Mouse (Mus musculus): ENCODE data around the gene Nxpe3. TPM values are rescaled to one million over a fixed set of nuclear protein-coding genes. Genes with fewer than 3 reads are reported as not detected.

Nxpe3 gene
- total and polyA plus RNA-seq, 2 experiments from 2014 or later, result 1.2 to 1.8 TPM

DNA sequence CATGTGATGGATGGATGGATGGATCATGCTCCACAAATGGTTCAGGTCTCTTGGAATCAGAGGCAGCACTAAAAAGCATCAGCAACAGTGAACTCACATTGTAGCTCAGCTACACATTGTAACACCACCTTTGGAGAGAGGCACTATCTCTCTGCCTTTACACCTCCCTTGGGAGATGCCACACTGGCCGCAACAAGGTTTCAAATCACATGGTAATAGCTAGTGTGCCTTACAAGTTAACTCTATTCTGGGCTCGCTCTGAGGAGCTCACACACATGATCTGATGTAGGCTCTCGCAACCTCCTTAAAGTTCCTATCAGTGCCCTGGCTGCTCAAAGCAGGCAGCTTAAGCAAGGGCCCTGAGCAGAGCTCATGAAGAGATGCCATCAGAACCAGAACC, 44.6 kb downstream of the Nxpe3 start:
- Histone ChIP-seq H3K4me2 (ENCODE audit: low read depth) (no peak overlapping the region), H3K4me1 (ENCODE audit: insufficient read depth) (no peaks in the 10 kb centered on the region), H3K9ac (no peak overlapping the region), H3K36me3 (ENCODE audit: insufficient read depth) (no peaks in the 10 kb centered on the region; the same call in 1 of the 2 replicates), H3K4me3 (ENCODE audit: low read depth, low read length) (no peak overlapping the region), H3K27ac (ENCODE audit: low read depth, low read length) (no peak overlapping the region), H3K9me3 (ENCODE audit: low read length) (no peaks in the 10 kb centered on the region), H3K27me3 (ENCODE audit: insufficient read depth, low read length) (no peaks in the 10 kb centered on the region)
- no peak for ATAC-seq
- whole genome bisulfite sequencing, result 94% methylated on average over 3 of the region's 3 CpGs
- TF ChIP-seq CTCF (IDR thresholded peaks at IDR 0.05; ENCODE audit: low read depth), result no peak
- DNase-seq, result no peak

- TF ChIP-seq CTCF (IDR thresholded peaks at IDR 0.05; ENCODE audit: low read depth), result no peak
- DNase-seq (no peak), ATAC-seq (no peak)
- Histone ChIP-seq H3K4me1 (ENCODE audit: insufficient read depth) (no peaks in the 10 kb centered on the region), H3K9me3 (ENCODE audit: low read length) (peaks cover 5% of the 10 kb centered on the region), H3K4me2 (ENCODE audit: low read depth) (no peak overlapping the region), H3K27ac (ENCODE audit: low read depth, low read length) (no peak overlapping the region), H3K4me3 (ENCODE audit: low read depth, low read length) (no peak overlapping the region), H3K36me3 (ENCODE audit: insufficient read depth) (peaks cover 8% of the 10 kb centered on the region), H3K9ac (no peak overlapping the region), H3K27me3 (ENCODE audit: insufficient read depth, low read length) (no peaks in the 10 kb centered on the region)
- WGBS, result 71% methylated on average over 8 of the region's 8 CpGs
Measured at GRCm38 (mm10) chr16:55847679-55848078, 47.4 kb downstream of the Nxpe3 start.

- Histone ChIP-seq H3K36me3 (ENCODE audit: insufficient read depth) (peaks cover 8% of the 10 kb centered on the region), H3K27ac (ENCODE audit: low read depth, low read length) (no peak overlapping the region), H3K4me2 (ENCODE audit: low read depth) (no peak overlapping the region), H3K4me1 (ENCODE audit: insufficient read depth) (no peaks in the 10 kb centered on the region), H3K9me3 (ENCODE audit: low read length) (peaks cover 5% of the 10 kb centered on the region), H3K4me3 (ENCODE audit: low read depth, low read length) (no peak overlapping the region), H3K27me3 (ENCODE audit: insufficient read depth, low read length) (no peaks in the 10 kb centered on the region), H3K9ac (no peak overlapping the region)
- TF ChIP-seq CTCF (IDR thresholded peaks at IDR 0.05; ENCODE audit: low read depth), result no peak
- no peak for ATAC-seq
- no peak for DNase-seq
- WGBS, result 86% methylated on average over 3 of the region's 3 CpGs
Measured at GRCm38 (mm10) chr16:55844847-55845246, 50.2 kb downstream of the Nxpe3 start.

GRCm38 (mm10) chr16:55843919-55844318, 51.2 kb downstream of the Nxpe3 start:
- peaks cover 5% of the 10 kb centered on the region for H3K9me3 ChIP-seq (ENCODE audit: low read length)

GRCm38 (mm10) chr16:55843134-55843533, 52.0 kb downstream of the Nxpe3 start:
- no peak overlapping the region for H3K4me3 ChIP-seq (ENCODE audit: low read depth, low read length)
- no peak overlapping the region for H3K9ac ChIP-seq
- H3K36me3 ChIP-seq (ENCODE audit: insufficient read depth), result peaks cover 8% of the 10 kb centered on the region
- no peak overlapping the region for H3K4me2 ChIP-seq (ENCODE audit: low read depth)
- H3K9me3 ChIP-seq (ENCODE audit: low read length), result peaks cover 5% of the 10 kb centered on the region
- no peak for TF ChIP-seq CTCF (IDR thresholded peaks at IDR 0.05; ENCODE audit: low read depth)
- DNase-seq (no peak), ATAC-seq (no peak)
- 0 out of 2 replicates have a peak, but pooled peaks cover 2% of the 10 kb centered on the region for H3K4me1 ChIP-seq (ENCODE audit: insufficient read depth)
- H3K27me3 ChIP-seq (ENCODE audit: insufficient read depth, low read length), result no peaks in the 10 kb centered on the region
- WGBS, result 91% methylated on average over 5 of the region's 5 CpGs
- no peak overlapping the region for H3K27ac ChIP-seq (ENCODE audit: low read depth, low read length)

More at GRCm38 (mm10) chr16:55843919-55844318, 51.2 kb downstream of the Nxpe3 start:
- no peak for ATAC-seq
- DNase-seq, result no peak
- no peak overlapping the region for H3K4me3 ChIP-seq (ENCODE audit: low read depth, low read length)
- no peak overlapping the region for H3K9ac ChIP-seq
- TF ChIP-seq CTCF (IDR thresholded peaks at IDR 0.05; ENCODE audit: low read depth), result no peak
- 95% methylated on average over 12 of the region's 12 CpGs for WGBS
- no peaks in the 10 kb centered on the region for H3K27me3 ChIP-seq (ENCODE audit: insufficient read depth, low read length)
- peaks cover 8% of the 10 kb centered on the region for H3K36me3 ChIP-seq (ENCODE audit: insufficient read depth)
- no peaks in the 10 kb centered on the region for H3K4me1 ChIP-seq (ENCODE audit: insufficient read depth)
- H3K4me2 ChIP-seq (ENCODE audit: low read depth), result no peak overlapping the region
- no peak overlapping the region for H3K27ac ChIP-seq (ENCODE audit: low read depth, low read length)

DNA sequence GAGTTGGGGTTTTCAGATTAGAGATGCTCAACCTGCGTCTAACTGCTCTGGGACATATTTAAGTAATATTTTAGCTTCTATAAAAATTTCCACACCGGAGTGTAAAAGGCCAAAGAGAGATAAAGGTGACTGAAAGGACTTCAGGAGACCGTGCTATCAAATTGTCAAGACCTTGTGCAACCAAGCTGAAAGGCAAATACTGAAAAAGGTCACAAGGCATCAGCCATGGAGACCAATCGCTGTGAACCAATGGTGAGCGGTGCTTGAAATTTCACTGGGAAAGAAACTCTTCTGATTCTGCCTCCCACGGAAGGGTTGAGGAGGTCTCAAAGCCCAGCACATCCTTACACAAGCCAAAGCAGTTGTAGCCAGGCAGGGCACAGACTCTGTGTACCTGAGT, 53.6 kb downstream of the Nxpe3 start:
- Histone ChIP-seq H3K27ac (ENCODE audit: low read depth, low read length) (no peak overlapping the region), H3K9ac (no peak overlapping the region), H3K4me2 (ENCODE audit: low read depth) (no peak overlapping the region), H3K9me3 (ENCODE audit: low read length) (peaks cover 5% of the 10 kb centered on the region), H3K36me3 (ENCODE audit: insufficient read depth) (peaks cover 8% of the 10 kb centered on the region), H3K4me3 (ENCODE audit: low read depth, low read length) (no peak overlapping the region), H3K27me3 (ENCODE audit: insufficient read depth, low read length) (no peaks in the 10 kb centered on the region), H3K4me1 (ENCODE audit: insufficient read depth) (0 out of 2 replicates have a peak, but pooled peaks cover 4% of the 10 kb centered on the region)
- 93% methylated on average over 6 of the region's 6 CpGs for WGBS
- TF ChIP-seq CTCF (IDR thresholded peaks at IDR 0.05; ENCODE audit: low read depth), result no peak
- ATAC-seq (no peak), DNase-seq (no peak)

GRCm38 (mm10) chr16:55838510-55839474, 56.3 kb downstream of the Nxpe3 start, which contains the start of gene Nfkbiz:
TSS of gene Nfkbiz (minus strand) at chr16:55838899.
- DNase-seq (peak; percentile 83), ATAC-seq (peak; percentile 94)
- Histone ChIP-seq H3K36me3 (ENCODE audit: insufficient read depth) (peaks cover under 1% of the 10 kb centered on the region; the same call in 1 of the 2 replicates), H3K4me3 (ENCODE audit: low read depth, low read length) (peak within 1 kb of the TSS; percentile 64), H3K4me1 (ENCODE audit: insufficient read depth) (0 out of 2 replicates have a peak, but pooled peaks cover 4% of the 10 kb centered on the region), H3K9ac (peak within 1 kb of the TSS; percentile 67), H3K27me3 (ENCODE audit: insufficient read depth, low read length) (no peaks in the 10 kb centered on the region), H3K4me2 (ENCODE audit: low read depth) (peak within 1 kb of the TSS; percentile 61), H3K27ac (ENCODE audit: low read depth, low read length) (peak within 1 kb of the TSS; percentile 70), H3K9me3 (ENCODE audit: low read length) (no peaks in the 10 kb centered on the region)
- WGBS, result under 1% methylated on average over 40 of the region's 40 CpGs
- TF ChIP-seq CTCF (IDR thresholded peaks at IDR 0.05; ENCODE audit: low read depth), result no peak
